Mouse (Mus musculus) cerebellum, adult 2 months (tissue): ENCODE measurements around the gene Arpp19.

Experiments used
- CTCF ChIP-seq: fragments of 200-500 bp; IDR thresholded peaks from 2 replicates; pipeline ENCODE4 v1.5.1; 2011; ENCODE audit warnings: low read depth, mild to moderate bottlenecking, control low read depth, low read length, moderate library complexity, borderline replicate concordance; ENCODE audit not compliant: insufficient read depth
- POLR2A ChIP-seq: fragments of 200-500 bp; IDR thresholded peaks from 2 replicates; pipeline ENCODE4 v1.6.1; 2011; ENCODE audit warnings: low read length, control low read depth, borderline replicate concordance; ENCODE audit not compliant: insufficient read depth

GRCm38 (mm10) chr9:75049100-75049499 is 11.7 kb downstream of the Arpp19 start:
- TF ChIP-seq POLR2A (no peak), CTCF (no peak)
